Mouse (Mus musculus) lung, postnatal 0 days (tissue): ENCODE results near the gene Mocs1. TPM values are rescaled to one million over a fixed set of nuclear protein-coding genes. Genes with fewer than 3 reads are reported as not detected.

Experiments used
- ATAC-seq: fragments of 200-750 bp; cut with Nextera tagmentation; 2 replicates; pipeline ENCODE4 v1.8.0; 2017; ENCODE audit warnings: moderate library complexity
- DNase-seq: peaks from one replicate; pipeline ENCODE4 v3.0.0-alpha.2; 2016; ENCODE audit warnings: low spot score
- H3K27ac ChIP-seq: fragments of 300-500 bp; sonication (generic); 2 replicates; pipeline ENCODE4 v1.5.1; 2014; ENCODE audit warnings: antibody characterized with exemption, mild to moderate bottlenecking, low read length, mixed read lengths
- H3K27me3 ChIP-seq: fragments of 300-500 bp; sonication (generic); replicated peaks from 2 replicates; pipeline ENCODE4 v1.6.1; 2014; ENCODE audit warnings: low read length, mixed read lengths; ENCODE audit not compliant: insufficient read depth
- H3K36me3 ChIP-seq: fragments of 300-500 bp; sonication (generic); 2 replicates; pipeline ENCODE4 v1.6.1; 2014; ENCODE audit warnings: low read length, mixed read lengths; ENCODE audit not compliant: insufficient read depth
- H3K4me1 ChIP-seq: fragments of 300-500 bp; sonication (generic); 2 replicates; pipeline ENCODE4 v1.6.1; 2014; ENCODE audit warnings: antibody characterized with exemption, low read depth, low read length, mixed read lengths; ENCODE audit not compliant: insufficient read depth
- H3K4me2 ChIP-seq: fragments of 300-500 bp; sonication (generic); replicated peaks from 2 replicates; pipeline ENCODE4 v1.6.1; 2014; ENCODE audit warnings: low read depth, mild to moderate bottlenecking, low read length, moderate library complexity, mixed read lengths
- H3K4me3 ChIP-seq: fragments of 300-500 bp; sonication (generic); 2 replicates; pipeline ENCODE4 v1.5.1; 2014; ENCODE audit warnings: low read depth, low read length
- H3K9ac ChIP-seq: fragments of 300-500 bp; sonication (generic); replicated peaks from 2 replicates; pipeline ENCODE4 v1.6.1; 2014; ENCODE audit warnings: low read depth, mild to moderate bottlenecking
- H3K9me3 ChIP-seq: fragments of 300-500 bp; sonication (generic); 2 replicates; pipeline ENCODE4 v1.6.1; 2016; ENCODE audit warnings: low read length, mixed read lengths
- CTCF ChIP-seq: IDR thresholded peaks from 2 replicates; pipeline ENCODE4 v1.5.1; 2016; ENCODE audit warnings: antibody characterized with exemption, mild to moderate bottlenecking
- EP300 ChIP-seq: IDR thresholded peaks from 2 replicates; pipeline ENCODE4 v1.6.1; 2016; ENCODE audit warnings: antibody characterized with exemption, mild to moderate bottlenecking, control low read depth
- WGBS: fragments of 180-500 bp; shearing (Covaris S2); extraction: QIAGEN DNeasy Blood & Tissue Kit; methylation state at CpG from one replicate; pipeline ENCODE4 v1.1.7; 2014; 5-methylcytosine and 5-hydroxymethylcytosine counted together
- polyA plus RNA-seq: library from polyadenylated mRNA; unstranded; fragments of >200 nt; fragmentation: Nextera tagmentation; extraction: Ambion mirVana; gene quantifications from 2 replicates; pipeline ENCODE4 v1.2.1, GENCODE M21; 2015

Gene Mocs1
- polyA plus RNA-seq, 1 experiment from 2014 or later: 7.2 TPM

GRCm38 (mm10) chr17:49468223-49468622, 40.1 kb downstream of the Mocs1 start:
- H3K4me3 ChIP-seq: no peak overlapping the region
- TF ChIP-seq EP300: no peak
- peak; percentile 98 for TF ChIP-seq CTCF
- H3K4me2 ChIP-seq: no peak overlapping the region
- H3K27ac ChIP-seq: no peak overlapping the region
- H3K9ac ChIP-seq: no peak overlapping the region
- H3K4me1 ChIP-seq: no peaks in the 10 kb centered on the region
- ATAC-seq (peak; percentile 67), DNase-seq (peak; percentile 68)
- WGBS: 17% methylated on average over 4 of the region's 4 CpGs
- no peaks in the 10 kb centered on the region for H3K9me3 ChIP-seq
- H3K36me3 ChIP-seq: no peaks in the 10 kb centered on the region
- H3K27me3 ChIP-seq: no peaks in the 10 kb centered on the region

- DNase-seq: no peak
- TF ChIP-seq CTCF (no peak), EP300 (no peak)
- no peaks in the 10 kb centered on the region for H3K4me1 ChIP-seq
- H3K27ac ChIP-seq: no peak overlapping the region
- no peak for ATAC-seq
- H3K9me3 ChIP-seq: no peaks in the 10 kb centered on the region
- no peak overlapping the region for H3K9ac ChIP-seq
- H3K4me2 ChIP-seq: no peak overlapping the region
- no peak overlapping the region for H3K4me3 ChIP-seq
- WGBS: 59% methylated on average over 8 of the region's 8 CpGs
- no peaks in the 10 kb centered on the region for H3K36me3 ChIP-seq
- H3K27me3 ChIP-seq: no peaks in the 10 kb centered on the region
Measured at GRCm38 (mm10) chr17:49472626-49473025, 44.5 kb downstream of the Mocs1 start.

- TF ChIP-seq CTCF: no peak
- no peak for TF ChIP-seq EP300
- Histone ChIP-seq H3K4me1 (no peaks in the 10 kb centered on the region), H3K9ac (no peak overlapping the region), H3K36me3 (no peaks in the 10 kb centered on the region), H3K27me3 (no peaks in the 10 kb centered on the region), H3K4me3 (no peak overlapping the region), H3K9me3 (no peaks in the 10 kb centered on the region), H3K27ac (no peak overlapping the region), H3K4me2 (no peak overlapping the region)
- 88% methylated on average over 4 of the region's 4 CpGs for WGBS
- no peak for DNase-seq
- no peak for ATAC-seq
Measured at GRCm38 (mm10) chr17:49474051-49474450, 45.9 kb downstream of the Mocs1 start.

- ATAC-seq (no peak), DNase-seq (no peak)
- H3K9me3 ChIP-seq: no peaks in the 10 kb centered on the region
- no peak overlapping the region for H3K4me2 ChIP-seq
- no peaks in the 10 kb centered on the region for H3K27me3 ChIP-seq
- no peak for TF ChIP-seq EP300
- no peak for TF ChIP-seq CTCF
- no peak overlapping the region for H3K9ac ChIP-seq
- H3K36me3 ChIP-seq: no peaks in the 10 kb centered on the region
- H3K4me3 ChIP-seq: no peak overlapping the region
- H3K4me1 ChIP-seq: no peaks in the 10 kb centered on the region
- H3K27ac ChIP-seq: no peak overlapping the region
- WGBS: 78% methylated on average over 1 of the region's 1 CpGs
Measured at GRCm38 (mm10) chr17:49475174-49475573, 47.0 kb downstream of the Mocs1 start.

GRCm38 (mm10) chr17:49477370-49477769, 49.2 kb downstream of the Mocs1 start:
- Histone ChIP-seq H3K4me1 (no peaks in the 10 kb centered on the region), H3K9ac (no peak overlapping the region), H3K27me3 (no peaks in the 10 kb centered on the region), H3K9me3 (no peaks in the 10 kb centered on the region), H3K4me3 (no peak overlapping the region), H3K27ac (no peak overlapping the region), H3K36me3 (no peaks in the 10 kb centered on the region), H3K4me2 (no peak overlapping the region)
- 48% methylated on average over 4 of the region's 4 CpGs for WGBS
- ATAC-seq (peak; percentile 91), DNase-seq (peak; percentile 65)
- TF ChIP-seq EP300: peak; percentile 69; the same call in 1 of the 2 replicates
- TF ChIP-seq CTCF: no peak

- no peaks in the 10 kb centered on the region for H3K9me3 ChIP-seq
- 70% methylated on average over 3 of the region's 3 CpGs for WGBS
- no peaks in the 10 kb centered on the region for H3K4me1 ChIP-seq
- no peaks in the 10 kb centered on the region for H3K27me3 ChIP-seq
- DNase-seq (no peak), ATAC-seq (no peak)
- no peak overlapping the region for H3K4me3 ChIP-seq
- no peak for TF ChIP-seq EP300
- TF ChIP-seq CTCF: no peak
- H3K9ac ChIP-seq: no peak overlapping the region
- no peaks in the 10 kb centered on the region for H3K36me3 ChIP-seq
- no peak overlapping the region for H3K27ac ChIP-seq
- no peak overlapping the region for H3K4me2 ChIP-seq
Measured at GRCm38 (mm10) chr17:49481876-49482275, 53.7 kb downstream of the Mocs1 start.

GRCm38 (mm10) chr17:49484435-49484834, 56.3 kb downstream of the Mocs1 start:
- no peaks in the 10 kb centered on the region for H3K36me3 ChIP-seq
- no peak overlapping the region for H3K4me2 ChIP-seq
- no peak overlapping the region for H3K9ac ChIP-seq
- no peaks in the 10 kb centered on the region for H3K4me1 ChIP-seq
- H3K27ac ChIP-seq: no peak overlapping the region
- H3K27me3 ChIP-seq: no peaks in the 10 kb centered on the region
- WGBS: 75% methylated on average over 3 of the region's 3 CpGs
- TF ChIP-seq EP300 (no peak), CTCF (no peak)
- H3K9me3 ChIP-seq: no peaks in the 10 kb centered on the region
- DNase-seq: no peak
- no peak overlapping the region for H3K4me3 ChIP-seq
- no peak for ATAC-seq
